Mouse (Mus musculus): ENCODE data around the gene 4933436I01Rik.

Gene 4933436I01Rik

DNA sequence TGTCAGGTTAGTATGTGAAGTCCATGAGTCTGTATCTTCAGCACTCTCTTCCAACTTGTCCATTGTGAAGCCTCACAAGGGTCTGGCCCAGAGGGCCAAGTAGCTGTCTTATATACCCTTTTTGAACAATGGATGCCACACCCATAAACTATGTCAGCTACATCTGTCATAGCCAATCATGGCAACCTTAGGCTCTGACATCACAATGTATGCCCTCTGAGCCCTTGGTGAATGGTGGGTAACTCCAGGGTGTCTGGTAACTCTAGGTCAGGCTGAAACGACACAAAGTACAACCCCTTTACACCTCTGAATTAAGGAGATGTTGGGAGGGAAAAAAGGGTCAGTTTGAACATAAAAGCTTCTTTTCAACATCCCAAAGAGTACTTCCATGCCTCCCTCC is at the start of gene 4933436I01Rik:
Gene 4933436I01Rik (minus strand): TSS at position 101 of the 400 bp plus-strand sequence.
- DNase-seq, result no peak

GRCm38 (mm10) chrX:67924769-67925470 is 3.7 kb upstream of the 4933436I01Rik start:
- DNase-seq, result no peak

DNA sequence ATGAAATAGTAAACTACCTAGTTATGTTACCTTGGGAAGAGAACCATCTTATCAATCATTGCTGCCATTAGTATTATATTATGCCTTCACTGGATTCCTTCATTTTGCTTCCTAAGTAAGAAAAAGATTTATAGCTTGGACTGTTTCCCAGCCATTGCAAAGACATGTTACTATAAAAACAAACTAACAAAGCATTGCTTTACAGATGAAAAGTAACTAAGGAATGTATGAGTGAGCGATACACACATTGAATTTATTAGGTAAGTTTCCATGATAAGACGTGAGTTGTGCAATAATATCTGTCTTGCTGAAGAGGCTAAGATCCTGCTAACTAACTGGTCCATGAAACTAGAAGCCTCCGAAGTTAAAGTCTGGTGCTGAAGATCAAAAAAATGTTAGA is 37.8 kb downstream of the 4933436I01Rik start:
- no peak for DNase-seq

Data from liver (tissue).